Mouse (Mus musculus) ES-E14 (cell line): ENCODE measurements at regions not wholly inside any gene's neighbourhood (a gene's known extent, or its start where the extent isn't known, plus 50 kb on each side); places are given as distances from the start of the nearest gene placed in this dataset.

Source experiments
- DNase-seq: peaks from one replicate; pipeline ENCODE4 v3.0.0-alpha.2; 2013; ENCODE audit warnings: low read depth, low spot score
- H3K27ac ChIP-seq: 2 replicates; pipeline ENCODE4 v1.5.1; 2012; ENCODE audit warnings: low read depth, mild to moderate bottlenecking, low read length, moderate library complexity, mixed read lengths; ENCODE audit not compliant: poor library complexity, insufficient read depth, severe bottlenecking
- H3K36me3 ChIP-seq: 2 replicates; pipeline ENCODE4 v1.6.1; 2012; ENCODE audit warnings: mild to moderate bottlenecking, low read length, moderate library complexity, mixed read lengths; ENCODE audit not compliant: control insufficient read depth, poor library complexity, insufficient read depth, severe bottlenecking
- H3K4me1 ChIP-seq, 2 experiments: fragments of 150-350 bp in 1 of 2; sonication (generic) in 1 of 2; 2 replicates each; pipeline ENCODE4 v1.6.1; 2012; ENCODE audit warnings: low read length in 2 of 2, mild to moderate bottlenecking in 1 of 2, mixed read lengths in 1 of 2; ENCODE audit not compliant: control insufficient read depth in 2 of 2, insufficient read depth in 2 of 2, poor library complexity in 1 of 2
- H3K4me3 ChIP-seq, 2 experiments: fragments of 150-350 bp in 1 of 2; sonication (generic) in 1 of 2; 2 replicates each; pipeline ENCODE4 v1.5.1; 2012; ENCODE audit warnings: low read length in 2 of 2, low read depth in 1 of 2, mild to moderate bottlenecking in 1 of 2, mixed read lengths in 1 of 2; ENCODE audit not compliant: insufficient read depth in 1 of 2, poor library complexity in 1 of 2, severe bottlenecking in 1 of 2
- H3K9ac ChIP-seq: 2 replicates; pipeline ENCODE4 v1.6.1; 2012; ENCODE audit warnings: low read depth, mild to moderate bottlenecking, low read length, mixed read lengths; ENCODE audit not compliant: poor library complexity, insufficient read depth, severe bottlenecking
- H3K9me3 ChIP-seq: fragments of 150-350 bp; sonication (generic); 2 replicates; pipeline ENCODE4 v1.6.1; 2012; ENCODE audit warnings: low read depth, mild to moderate bottlenecking, low read length; ENCODE audit not compliant: control insufficient read depth, insufficient read depth
- CHD2 ChIP-seq: IDR thresholded peaks from 2 replicates; pipeline ENCODE4 v1.6.1; 2014; ENCODE audit warnings: mild to moderate bottlenecking, low read depth, low read length, inconsistent platforms
- HCFC1 ChIP-seq: IDR thresholded peaks from 2 replicates; pipeline ENCODE4 v1.6.1; 2012; ENCODE audit warnings: low read length, inconsistent platforms, borderline replicate concordance; ENCODE audit not compliant: insufficient read depth
- MAFK ChIP-seq: IDR thresholded peaks from 2 replicates; pipeline ENCODE4 v1.6.1; 2014; ENCODE audit warnings: mild to moderate bottlenecking, low read depth, low read length, inconsistent platforms; ENCODE audit not compliant: insufficient read depth
- ZC3H11A ChIP-seq: IDR thresholded peaks from 2 replicates; pipeline ENCODE4 v1.6.1; 2012; ENCODE audit warnings: low read depth, mild to moderate bottlenecking, inconsistent platforms, low read length, borderline replicate concordance
- ZNF384 ChIP-seq: IDR thresholded peaks from 2 replicates; pipeline ENCODE4 v1.6.1; 2012; ENCODE audit warnings: low read depth, low read length, inconsistent platforms
- in situ Hi-C, 2 experiments: fragments of 600-800 bp; cut with MboI; formaldehyde crosslinking; loops; one replicate each; pipeline ENCODE4 v1.15.1; 2025; ENCODE audit warnings: low sequenced_read_pairs in 2 of 2, inconsistent platforms in 1 of 2; ENCODE audit not compliant: unreplicated experiment in 2 of 2

DNA sequence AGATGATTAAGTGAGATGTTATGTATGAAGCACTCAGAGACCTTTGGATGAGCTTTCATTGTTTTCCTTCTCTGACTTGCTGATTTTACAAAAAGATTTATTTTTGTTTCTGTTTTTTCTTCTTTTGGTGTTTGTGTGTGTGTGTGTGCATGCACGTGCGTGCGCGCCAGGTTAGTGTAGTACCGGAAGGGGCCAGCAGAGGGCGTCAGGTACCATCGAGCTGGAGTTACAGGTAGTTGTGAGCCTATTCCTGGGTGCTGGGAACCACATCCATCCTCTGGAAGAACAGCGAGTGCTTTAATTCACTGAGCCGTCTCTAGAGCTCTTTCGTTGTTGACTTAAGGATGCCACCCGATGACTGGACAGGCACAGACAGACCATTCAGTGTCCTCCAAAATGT, 93.2 kb downstream of the 4931417E11Rik start:
- in situ Hi-C loops, result no loop called here
- Histone ChIP-seq H3K36me3 (no peaks in the 10 kb centered on the region), H3K9me3 (no peaks in the 10 kb centered on the region), H3K4me3 (no peak overlapping the region), H3K9ac (no peak overlapping the region), H3K27ac (no peak overlapping the region), H3K4me1 (no peaks in the 10 kb centered on the region)
- TF ChIP-seq MAFK, result no peak
- no peak for TF ChIP-seq ZNF384
- TF ChIP-seq CHD2, result no peak
- no peak for TF ChIP-seq HCFC1
- TF ChIP-seq ZC3H11A, result no peak
- DNase-seq, result peak; percentile 21

DNA sequence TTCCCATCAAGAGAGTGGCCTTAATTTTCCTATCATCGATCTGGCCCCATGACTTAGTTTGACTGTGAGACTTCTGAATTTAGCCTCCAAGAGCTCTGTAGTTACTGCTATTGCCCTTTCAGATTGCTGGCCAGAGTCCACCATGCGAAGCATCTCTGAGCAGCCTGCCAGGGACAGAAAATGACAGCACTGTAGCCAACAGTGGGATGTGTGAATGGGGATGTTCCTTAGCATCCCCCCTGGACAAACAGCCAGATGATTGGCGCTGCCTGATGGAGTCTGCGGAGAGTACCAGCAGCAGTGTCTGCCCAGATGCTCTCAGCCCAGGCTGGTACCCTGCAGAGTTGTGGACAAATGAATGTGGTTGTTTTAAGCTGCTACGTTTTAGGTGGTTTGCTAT, 96.6 kb downstream of the 4931417E11Rik start:
- in situ Hi-C loops, result no loop called here
- TF ChIP-seq MAFK, result no peak
- TF ChIP-seq ZC3H11A, result no peak
- TF ChIP-seq HCFC1, result no peak
- no peak for TF ChIP-seq ZNF384
- no peak for TF ChIP-seq CHD2
- DNase-seq, result no peak

DNA sequence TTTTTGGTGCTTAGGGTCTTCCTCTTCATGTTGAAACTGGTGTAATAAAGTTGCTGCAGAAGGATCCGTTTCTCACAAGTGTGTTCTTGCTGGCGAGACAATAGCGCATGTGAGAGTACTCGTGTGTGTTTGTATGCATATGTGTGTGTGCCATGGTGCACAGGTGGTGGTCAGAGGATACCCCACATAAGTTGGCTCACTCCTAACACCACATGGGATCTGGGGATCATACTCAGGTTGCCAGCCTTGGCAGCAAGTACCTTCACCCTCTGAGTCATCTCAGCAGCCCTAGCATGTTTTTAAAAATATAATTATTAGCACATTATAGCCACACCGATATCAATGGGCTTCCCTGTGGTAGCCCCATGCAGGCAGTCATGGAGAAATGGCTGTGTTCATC, 97.6 kb downstream of the 4931417E11Rik start:
- no peaks in the 10 kb centered on the region for H3K36me3 ChIP-seq
- H3K9ac ChIP-seq, result no peak overlapping the region
- in situ Hi-C loops, result no loop called here
- TF ChIP-seq ZNF384 (no peak), HCFC1 (no peak)
- no peaks in the 10 kb centered on the region for H3K9me3 ChIP-seq
- H3K4me1 ChIP-seq, result 0 out of 4 replicates have a peak, but pooled peaks cover 0 to 4% of the 10 kb centered on the region in 2 experiments
- DNase-seq, result no peak
- H3K4me3 ChIP-seq, result no peak overlapping the region
- H3K27ac ChIP-seq, result no peak overlapping the region

More for the DNA sequence above, 96.6 kb downstream of the 4931417E11Rik start:
- Histone ChIP-seq H3K36me3 (no peaks in the 10 kb centered on the region), H3K9me3 (no peaks in the 10 kb centered on the region), H3K4me3 (no peak overlapping the region), H3K9ac (no peak overlapping the region), H3K4me1 (0 out of 4 replicates have a peak, but pooled peaks cover 0 to 4% of the 10 kb centered on the region in 2 experiments), H3K27ac (no peak overlapping the region)

DNA sequence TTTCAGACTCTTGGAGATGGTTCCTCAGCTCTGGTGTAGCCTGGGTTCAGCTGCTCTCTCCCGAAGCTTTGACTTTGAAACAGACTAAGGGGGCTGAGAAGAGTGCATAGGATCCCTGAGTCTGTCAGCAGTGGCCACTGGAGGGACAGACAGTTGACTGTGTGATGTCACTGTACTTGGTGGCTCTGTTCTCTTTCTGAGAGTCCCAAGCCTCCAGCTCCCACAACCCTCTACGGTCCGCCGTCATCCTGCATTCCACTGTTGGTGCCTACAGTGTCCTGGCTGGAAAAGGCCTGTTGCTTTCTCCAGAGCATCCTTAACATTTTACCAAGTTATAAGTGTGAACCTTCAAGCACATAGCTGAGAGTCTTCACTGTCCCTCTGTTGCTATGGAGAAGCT, 98.6 kb downstream of the 4931417E11Rik start:
- Histone ChIP-seq H3K9me3 (no peaks in the 10 kb centered on the region), H3K4me3 (no peak overlapping the region), H3K9ac (no peak overlapping the region), H3K27ac (no peak overlapping the region), H3K36me3 (no peaks in the 10 kb centered on the region), H3K4me1 (0 out of 4 replicates have a peak, but pooled peaks cover 0 to 4% of the 10 kb centered on the region in 2 experiments)
- DNase-seq, result no peak
- TF ChIP-seq HCFC1, result no peak
- no peak for TF ChIP-seq MAFK
- TF ChIP-seq ZNF384, result no peak
- TF ChIP-seq CHD2, result no peak
- in situ Hi-C loops, result no loop called here

DNA sequence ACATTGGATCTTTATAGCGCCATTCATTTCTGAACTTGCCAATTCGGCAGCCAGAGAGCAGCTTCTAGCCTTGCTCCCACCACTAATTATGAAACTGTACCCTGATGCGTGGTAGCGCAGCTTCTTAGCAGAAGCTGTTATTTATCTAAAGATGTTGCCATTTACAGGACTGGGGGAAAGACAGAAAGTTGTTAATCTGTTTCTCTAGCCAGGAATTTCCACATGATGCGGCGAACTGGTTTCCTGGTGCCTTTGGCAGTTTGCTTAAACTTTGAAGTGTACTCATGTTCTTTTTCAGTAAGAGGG, 100.7 kb downstream of the 4931417E11Rik start:
- no peak overlapping the region for H3K27ac ChIP-seq
- H3K4me3 ChIP-seq, result peak overlapping the region in 1 of 2 experiments; percentile 11; a peak in 1 of 4 replicates
- no peaks in the 10 kb centered on the region for H3K36me3 ChIP-seq
- in situ Hi-C loops, result no loop called here
- no peak overlapping the region for H3K9ac ChIP-seq
- H3K9me3 ChIP-seq, result no peaks in the 10 kb centered on the region
- H3K4me1 ChIP-seq, result 0 out of 4 replicates have a peak, but pooled peaks cover 0 to 4% of the 10 kb centered on the region in 2 experiments
- no peak for DNase-seq
- no peak for TF ChIP-seq CHD2
- TF ChIP-seq ZC3H11A, result no peak
- TF ChIP-seq HCFC1, result no peak
- TF ChIP-seq ZNF384, result no peak
- no peak for TF ChIP-seq MAFK
